Mouse (Mus musculus) monocyte, adult 2 months (primary cell): Measurements from ENCODE around the gene Upp2.

Experiments used
- DNase-seq, 2 experiments: peaks; one replicate each; pipeline ENCODE4 v3.0.0; 2022; ENCODE audit warnings: low spot score in 2 of 2, low read depth in 1 of 2

The Upp2 gene

DNA sequence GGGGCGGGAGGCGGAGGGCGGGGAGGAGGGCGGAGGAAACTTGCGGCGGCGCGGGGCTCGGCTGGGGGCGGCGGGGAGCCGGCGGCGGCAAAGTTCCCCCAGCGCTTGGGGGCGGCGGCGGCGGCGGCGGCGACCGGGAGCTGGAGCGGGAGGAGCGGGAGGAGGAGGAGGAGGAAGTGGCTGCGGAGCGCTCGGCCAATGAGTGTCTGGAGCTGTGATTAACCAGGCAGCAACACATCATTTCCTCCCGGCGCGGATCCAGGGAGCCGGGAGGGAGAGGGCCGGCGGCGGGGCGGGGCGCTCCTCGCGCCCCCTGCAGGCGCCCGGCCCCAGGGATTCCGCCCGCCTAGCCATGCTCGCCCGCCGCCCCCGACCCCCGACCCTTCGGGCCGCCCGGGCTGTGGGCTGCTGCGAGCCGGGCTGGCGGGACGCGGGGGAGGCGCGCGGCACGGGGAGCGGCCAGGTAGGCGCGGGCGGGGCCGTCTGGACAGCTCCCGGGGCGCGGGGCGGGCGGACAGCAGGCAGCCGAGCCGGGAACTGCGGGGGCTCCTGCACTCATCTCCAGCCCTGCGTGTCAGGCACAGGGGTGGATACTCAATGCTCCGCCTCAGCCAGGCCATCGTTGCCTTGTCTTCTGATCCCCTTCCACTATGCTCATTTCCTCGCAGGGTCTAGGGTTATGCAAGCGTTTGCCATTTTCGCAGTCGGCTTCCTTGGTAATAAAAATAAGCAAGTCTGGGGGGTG is at the start of gene Upp2, which contains the start of gene Acvr1:
Gene Upp2 (plus strand): TSS at position 233 of the 745 bp plus-strand sequence.
Gene Acvr1 (minus strand): TSS at position 92 of the 745 bp plus-strand sequence.
- peak in 1 of 2 experiments; percentile 18 for DNase-seq

DNA sequence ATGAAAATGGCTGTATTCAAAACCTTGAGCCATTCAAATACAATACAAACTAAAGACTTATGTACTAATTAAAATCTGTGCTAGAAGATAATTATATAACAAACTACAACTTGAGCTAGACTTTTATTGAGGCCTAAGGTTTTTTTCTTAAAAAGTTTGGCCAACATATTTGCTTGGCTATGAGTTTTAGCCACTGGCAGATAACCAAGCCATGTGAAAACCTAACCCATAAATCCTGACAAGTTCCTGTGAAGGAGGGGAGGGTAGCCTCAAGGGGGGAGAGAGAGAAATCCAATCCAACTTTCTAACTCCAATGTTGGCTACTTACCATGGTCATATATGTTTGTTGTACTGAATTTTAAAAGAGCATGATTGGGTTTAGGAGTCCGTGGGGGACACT is 48.6 kb upstream of the Upp2 start:
- no peak for DNase-seq

- DNase-seq = no peak
These were observed 46.4 kb upstream of the Upp2 start for GRCm38 (mm10) chr2:58520727-58521126.

DNA sequence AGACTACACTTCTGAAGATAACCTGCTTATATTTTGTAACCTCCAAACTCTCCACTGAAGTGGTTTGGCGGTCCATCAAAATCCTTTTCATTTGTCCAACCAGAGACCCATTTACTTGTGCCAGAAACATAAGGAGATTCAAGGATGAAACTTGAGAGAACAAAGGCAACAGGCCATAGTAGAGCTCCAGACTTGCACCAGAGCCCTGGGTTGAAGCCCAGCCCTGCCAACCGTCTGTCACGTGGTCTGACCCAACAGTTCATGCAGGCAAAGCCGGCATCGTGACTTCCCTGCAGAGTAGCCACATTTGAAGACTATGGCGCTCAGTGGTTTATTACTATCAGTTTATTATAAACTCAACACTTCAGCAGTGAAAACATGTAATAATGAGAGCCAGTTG is 45.5 kb upstream of the Upp2 start:
- no peak for DNase-seq

DNA sequence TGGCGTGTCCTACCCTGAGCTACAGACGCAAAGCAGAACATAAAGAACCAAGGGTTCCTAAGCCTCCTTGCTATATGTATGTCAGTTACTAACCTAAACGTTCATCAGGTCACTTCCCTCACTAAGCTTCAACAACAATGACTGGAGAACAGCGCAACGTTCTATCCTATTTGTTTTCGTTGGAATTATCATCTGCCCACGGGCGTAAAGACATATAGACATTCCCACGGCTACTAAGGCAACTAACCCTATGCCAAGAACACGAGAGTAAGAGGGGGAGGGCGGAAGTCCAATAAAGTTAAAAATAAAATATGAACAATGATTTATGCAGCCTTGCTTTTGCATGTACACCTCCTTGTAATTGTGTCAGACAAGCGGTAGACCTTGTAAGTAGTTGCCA is 44.0 kb upstream of the Upp2 start:
- DNase-seq = no peak

GRCm38 (mm10) chr2:58523894-58524293 is 43.2 kb upstream of the Upp2 start:
- no peak for DNase-seq

GRCm38 (mm10) chr2:58524356-58524755 is 42.7 kb upstream of the Upp2 start:
- no peak for DNase-seq

- DNase-seq = no peak
These were observed 39.3 kb upstream of the Upp2 start for GRCm38 (mm10) chr2:58527786-58528185.

GRCm38 (mm10) chr2:58529384-58529783 is 37.7 kb upstream of the Upp2 start:
- DNase-seq = no peak

DNA sequence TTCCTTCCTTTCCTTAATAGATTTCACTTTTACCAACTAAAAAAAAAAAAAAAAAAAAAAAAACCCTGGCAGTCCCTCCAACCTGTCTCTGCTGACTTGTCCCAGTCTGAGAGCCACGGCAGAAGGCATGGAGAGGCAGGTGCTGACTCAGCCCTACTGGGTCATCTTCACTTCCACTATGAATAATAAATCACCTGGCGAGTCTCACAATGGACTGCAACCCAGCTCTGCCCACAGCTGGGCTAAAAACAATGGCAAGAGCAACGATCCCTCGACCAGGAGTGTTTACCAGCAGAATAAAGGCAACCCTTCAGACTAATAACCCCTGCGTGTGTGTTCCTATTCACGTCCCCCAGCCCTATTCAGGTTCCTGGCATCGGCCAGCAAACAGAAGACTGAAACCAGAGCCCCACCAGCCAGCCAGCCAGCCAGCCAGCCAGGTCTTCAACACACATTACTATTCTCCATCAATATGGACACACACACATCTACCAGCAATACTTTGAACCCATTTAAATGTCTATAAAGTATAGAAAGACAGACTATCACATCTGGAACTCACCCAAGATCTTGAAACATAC is 37.1 kb upstream of the Upp2 start:
- no peak for DNase-seq

GRCm38 (mm10) chr2:58530521-58530920 is 36.6 kb upstream of the Upp2 start:
- no peak for DNase-seq

GRCm38 (mm10) chr2:58532260-58532850 is 34.7 kb upstream of the Upp2 start:
- DNase-seq = no peak

GRCm38 (mm10) chr2:58533521-58534001 is 33.5 kb upstream of the Upp2 start:
- no peak for DNase-seq

DNA sequence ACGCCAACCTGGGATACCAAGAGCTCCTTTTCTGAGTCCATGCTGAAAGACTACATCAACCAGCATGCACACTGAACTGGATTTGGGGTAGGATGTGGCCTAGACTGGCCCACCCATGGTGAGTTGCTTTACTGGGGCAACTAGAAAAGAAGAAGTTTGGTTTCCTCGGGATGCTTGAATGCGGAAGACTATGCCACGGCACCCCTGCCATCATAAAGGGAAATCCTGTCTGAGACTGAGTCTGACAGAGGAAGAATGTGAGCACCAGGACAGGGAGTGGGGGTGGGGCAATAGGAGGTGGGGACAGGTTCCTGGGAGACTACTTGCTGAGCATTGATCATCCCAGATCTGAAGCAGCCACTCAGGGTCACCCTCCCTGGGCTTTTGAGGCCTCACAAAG is 32.7 kb upstream of the Upp2 start:
- DNase-seq = no peak

DNA sequence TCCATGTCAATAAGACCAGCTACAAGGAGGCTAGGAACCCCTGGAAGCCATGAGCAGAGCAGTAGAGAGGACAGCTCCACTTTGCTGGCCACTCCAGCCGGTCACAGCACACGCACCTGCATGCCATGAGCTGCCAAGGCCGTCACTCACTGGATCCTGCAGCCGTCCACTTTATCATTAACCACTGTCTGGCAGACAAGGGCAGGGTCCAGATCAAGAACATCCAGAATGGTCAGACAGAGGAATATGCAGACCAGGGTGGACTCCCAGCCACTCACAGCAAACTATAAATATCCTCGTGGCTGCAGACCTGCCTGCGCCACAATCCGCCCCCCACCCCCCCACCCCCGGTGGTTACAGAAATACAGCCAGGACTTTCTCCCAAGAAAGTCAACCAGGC is 31.9 kb upstream of the Upp2 start:
- DNase-seq = no peak

GRCm38 (mm10) chr2:58536796-58537195 is 30.3 kb upstream of the Upp2 start:
- no peak for DNase-seq

DNA sequence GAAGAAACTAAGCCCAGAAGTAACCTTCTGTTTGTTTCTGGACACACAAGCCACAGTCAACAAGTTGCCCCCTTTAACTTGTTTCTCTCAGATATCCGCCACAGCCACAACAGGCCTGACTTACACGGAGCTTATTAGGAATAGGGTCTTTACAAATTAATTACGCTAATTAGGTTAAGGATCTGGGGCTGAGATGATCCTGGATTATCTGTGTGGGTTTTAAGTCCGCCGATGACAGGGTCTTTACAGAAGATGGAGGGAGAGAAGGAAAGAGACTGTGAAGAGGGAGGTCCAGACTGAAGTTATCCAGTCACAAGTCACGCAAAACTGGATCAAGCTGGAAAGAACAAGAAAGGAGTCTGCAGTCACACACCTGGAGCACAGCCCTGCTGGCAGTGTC is 28.9 kb upstream of the Upp2 start:
- no peak for DNase-seq

DNA sequence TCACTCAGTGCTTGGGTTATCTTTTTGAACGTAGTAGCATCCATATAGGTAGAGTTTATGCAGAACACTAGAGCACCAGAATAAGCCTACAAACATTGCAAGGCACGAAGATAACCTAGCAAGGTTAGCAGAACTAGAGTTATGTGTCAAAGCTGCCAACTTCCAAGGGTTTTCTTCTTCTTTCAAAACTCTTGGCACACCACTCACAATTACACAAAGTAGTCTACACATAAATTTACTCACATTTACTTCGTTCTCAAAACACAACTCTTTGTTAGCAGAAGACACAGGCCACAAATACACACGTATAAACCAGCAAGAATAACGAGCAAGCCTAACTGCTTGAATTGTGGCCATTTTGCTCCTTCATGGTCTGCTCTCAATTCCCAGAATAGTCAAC is 23.8 kb upstream of the Upp2 start:
- no peak for DNase-seq

DNA sequence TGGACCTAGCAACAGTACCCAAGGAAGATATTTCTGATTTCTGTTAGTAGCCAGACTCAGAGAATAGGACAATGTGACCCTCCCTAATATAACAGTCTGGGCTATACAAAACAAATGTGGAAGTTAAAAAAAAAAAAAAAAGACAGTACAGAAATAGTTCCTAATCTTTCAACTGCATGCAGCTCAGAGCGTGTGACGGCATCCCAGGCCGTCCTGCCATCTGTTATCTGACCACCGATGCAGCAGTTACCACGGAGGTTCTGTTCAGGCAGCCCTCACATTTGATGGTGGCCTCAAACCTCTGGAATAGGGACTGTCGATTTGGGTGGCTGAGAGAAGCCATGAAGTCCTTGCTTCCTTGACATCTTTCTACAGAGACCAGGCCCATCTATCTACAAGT is 22.7 kb upstream of the Upp2 start:
- no peak for DNase-seq

- no peak for DNase-seq
These were observed 20.8 kb upstream of the Upp2 start for GRCm38 (mm10) chr2:58546264-58546663.

- no peak for DNase-seq
These were observed 18.2 kb upstream of the Upp2 start for GRCm38 (mm10) chr2:58548943-58549342.

DNA sequence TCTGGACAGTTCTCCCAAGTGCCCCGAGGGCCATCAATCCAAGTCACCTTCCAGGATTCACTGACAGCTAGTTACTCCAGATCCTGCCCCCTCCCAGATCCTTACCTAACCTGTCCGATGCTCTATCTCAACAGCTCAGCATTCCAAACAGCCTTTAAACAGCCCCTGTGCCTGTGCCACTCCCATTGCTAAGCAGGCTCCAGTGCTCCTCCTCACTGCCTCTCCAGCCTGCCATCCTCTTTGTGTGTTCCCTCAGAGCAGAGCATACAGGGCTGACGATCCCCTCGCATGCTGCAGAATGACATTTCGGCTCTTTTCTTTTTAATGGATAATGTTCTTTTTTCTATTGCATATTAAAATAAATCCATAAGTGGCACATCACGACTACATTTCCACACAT is 17.1 kb upstream of the Upp2 start:
- no peak for DNase-seq
